Comparison of ENCODE assay signal across 25 mouse cellular contexts in the genomic region with DNA sequence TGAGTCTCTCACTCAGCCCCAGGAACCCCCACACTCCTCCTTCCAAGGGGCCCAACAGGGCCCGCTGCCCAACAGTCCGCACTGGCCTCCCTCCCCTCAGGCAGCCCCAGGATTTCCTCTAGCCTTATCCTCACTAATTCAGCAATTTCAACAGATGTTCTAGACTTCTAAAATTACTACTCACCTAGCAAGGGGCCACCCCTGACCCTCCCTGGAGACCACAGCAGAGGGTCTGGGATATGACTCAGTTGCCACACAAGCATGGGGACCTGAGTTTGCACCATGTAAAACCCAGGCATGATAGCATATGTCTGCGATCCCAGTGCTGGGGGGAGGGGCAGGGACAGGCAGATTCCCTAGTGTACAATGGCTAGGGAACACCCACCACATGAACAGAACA.
"Had no signal": no experiment of that assay in that cellular context is flagged by ENCODE, and none has a peak within 500 bp of the region (broad histone marks: within the 10 kb centered on the region; RNA-seq: fewer than 3 reads in every experiment).

No protein-coding gene starts in this region.

- H3K9ac ChIP-seq: heart, embryonic 13.5 days; heart, embryonic 15.5 days; hindbrain, embryonic 13.5 days; hindbrain, embryonic 15.5 days; kidney, embryonic 15.5 days; limb, embryonic 13.5 days; limb, embryonic 15.5 days; liver, embryonic 12.5 days; liver, embryonic 14.5 days had no signal

- H3K4me1 ChIP-seq: heart, embryonic 15.5 days; liver, embryonic 12.5 days had no signal

- H3K4me2 ChIP-seq: heart, embryonic 11.5 days; heart, embryonic 13.5 days; heart, embryonic 15.5 days; hindbrain, embryonic 13.5 days; hindbrain, embryonic 15.5 days; kidney, embryonic 15.5 days; limb, embryonic 13.5 days; limb, embryonic 15.5 days; liver, embryonic 12.5 days had no signal

- DNase-seq: gastrocnemius, postnatal 14 days; gastrocnemius, postnatal 36 days; heart, adult 18-20 months; heart, postnatal 14 days; heart, postnatal 36 days; kidney, adult 11 months; kidney, adult 2 months; kidney, adult 9 months; kidney, postnatal 14 days; kidney, postnatal 36 days; layer of hippocampus, adult 9-11 months; layer of hippocampus, postnatal 36 days; left cerebral cortex, postnatal 4 days had no signal

- H3K4me3 ChIP-seq: heart, embryonic 13.5 days; heart, embryonic 15.5 days; hindbrain, embryonic 13.5 days; hindbrain, embryonic 15.5 days; kidney, embryonic 15.5 days; limb, embryonic 13.5 days; limb, embryonic 15.5 days; liver, embryonic 12.5 days had no signal

- H3K27me3 ChIP-seq: heart, embryonic 13.5 days; heart, embryonic 15.5 days; hindbrain, embryonic 13.5 days; hindbrain, embryonic 15.5 days; kidney, embryonic 15.5 days; liver, embryonic 12.5 days had no signal

- ATAC-seq: hindbrain, postnatal 0 days; liver, embryonic 12.5 days had no signal

- H3K36me3 ChIP-seq: heart, embryonic 13.5 days; heart, embryonic 15.5 days; hindbrain, embryonic 15.5 days; kidney, embryonic 15.5 days; limb, embryonic 13.5 days; limb, embryonic 15.5 days; liver, embryonic 12.5 days had no signal

- H3K27ac ChIP-seq: heart, embryonic 13.5 days; heart, embryonic 15.5 days; hindbrain, embryonic 13.5 days; hindbrain, embryonic 15.5 days; hindbrain, postnatal 0 days; kidney, postnatal 0 days; limb, embryonic 13.5 days; limb, embryonic 15.5 days; liver, embryonic 12.5 days; liver, embryonic 14.5 days had no signal

- H3K9me3 ChIP-seq: heart, embryonic 13.5 days; heart, embryonic 15.5 days; hindbrain, embryonic 13.5 days; hindbrain, embryonic 15.5 days; kidney, embryonic 15.5 days; limb, embryonic 13.5 days; limb, embryonic 15.5 days; liver, embryonic 12.5 days had no signal
